Mouse (Mus musculus) cerebellum, postnatal 14 days (tissue): Measurements from ENCODE around the gene Ttc3.
A peak's percentile ranks its signal among the peaks of the same experiment; 100 is the strongest.

Source experiments
- DNase-seq, 2 experiments: peaks; one replicate each; pipeline ENCODE4 v3.0.0; 2021; ENCODE audit warnings: mixed read lengths in 2 of 2

Gene Ttc3

DNA sequence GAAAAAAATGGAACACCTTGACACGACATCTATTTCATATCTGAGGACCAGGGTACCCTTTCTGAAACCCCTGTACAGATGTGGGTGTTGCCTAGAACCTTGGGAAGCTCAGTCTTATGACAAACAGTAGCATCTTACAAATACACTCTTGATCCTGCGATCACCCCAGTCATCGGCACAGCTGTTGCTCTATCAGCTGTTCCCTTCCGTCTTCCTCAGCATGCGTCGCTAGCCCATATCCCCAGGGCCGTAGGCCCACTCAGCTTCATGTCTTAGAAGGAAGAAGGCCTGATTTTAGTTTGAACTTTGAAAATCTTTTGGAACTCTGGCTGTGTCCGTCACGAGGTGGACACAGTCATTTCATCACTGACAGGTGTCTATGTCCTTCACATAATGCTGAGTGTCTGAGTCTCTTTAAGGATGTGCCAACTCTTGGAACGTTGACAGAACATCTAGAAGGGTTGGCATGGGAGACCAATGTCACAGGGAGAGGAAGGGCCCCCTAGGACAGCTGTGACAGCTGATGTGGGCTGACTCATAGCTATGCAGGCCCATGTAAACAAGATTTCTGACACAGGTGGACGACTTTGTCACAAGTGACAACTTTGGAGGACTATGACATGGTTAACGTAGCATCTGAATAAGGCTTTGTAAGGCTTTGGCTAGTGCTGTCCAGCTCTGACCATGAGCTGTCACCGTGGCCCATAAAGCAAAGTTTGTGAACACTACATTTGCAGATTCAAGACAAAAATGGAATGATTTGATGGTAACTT, 9.7 kb upstream of the Ttc3 start:
- no peak for DNase-seq

DNA sequence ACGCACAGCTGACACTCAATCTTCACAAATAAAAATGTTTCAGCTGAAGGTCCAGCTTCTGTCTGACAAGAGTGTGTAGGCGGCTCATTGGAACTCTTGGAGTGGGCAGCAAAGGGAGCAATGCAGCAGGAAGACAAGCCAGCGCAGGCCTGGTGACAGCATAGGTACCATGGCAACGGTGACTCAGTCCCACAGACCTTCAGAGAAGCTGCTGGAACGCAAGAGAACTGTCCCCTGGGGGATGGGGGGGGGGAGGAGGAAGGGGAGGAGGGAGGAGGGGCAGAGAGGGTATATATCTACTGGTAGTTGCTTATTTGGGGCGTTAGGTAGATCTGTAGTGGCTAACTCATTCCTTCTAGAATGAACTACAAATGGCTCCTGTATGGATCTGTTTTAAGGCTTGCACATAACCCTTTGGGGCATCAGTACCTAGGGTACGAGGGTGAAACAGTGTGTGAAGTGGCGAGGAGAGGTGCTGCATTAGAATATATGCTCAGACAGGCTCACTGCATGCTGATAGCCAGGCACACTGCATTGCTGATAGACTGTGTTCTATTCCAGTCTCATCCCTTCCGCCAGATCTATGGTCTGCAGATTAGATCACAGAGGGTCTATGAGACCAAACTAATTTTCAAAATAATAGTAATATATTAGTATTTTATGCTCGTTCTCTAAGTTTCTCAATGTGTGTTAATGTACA, 8.1 kb upstream of the Ttc3 start:
- peak; percentile 63 to 66 for DNase-seq

DNA sequence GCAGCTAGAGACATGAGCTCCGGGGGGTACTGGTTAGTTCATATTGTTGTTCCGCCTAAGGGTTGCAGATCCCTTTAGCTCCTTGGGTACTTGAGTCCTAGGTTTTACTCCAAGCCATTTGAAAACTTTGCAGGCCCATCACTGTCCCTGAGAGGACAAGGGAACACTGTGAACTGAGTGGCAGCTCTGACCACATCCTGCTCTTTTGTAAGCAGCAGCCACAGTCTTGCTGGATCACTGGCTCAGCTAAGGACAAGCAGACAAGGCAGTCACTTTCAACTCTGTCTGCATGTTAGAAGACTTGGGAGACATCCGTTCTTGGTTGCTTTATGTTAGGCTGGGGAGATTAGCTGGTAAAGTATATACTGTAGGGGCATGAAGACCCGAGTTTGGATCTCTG, 6.6 kb upstream of the Ttc3 start:
- DNase-seq = no peak

DNA sequence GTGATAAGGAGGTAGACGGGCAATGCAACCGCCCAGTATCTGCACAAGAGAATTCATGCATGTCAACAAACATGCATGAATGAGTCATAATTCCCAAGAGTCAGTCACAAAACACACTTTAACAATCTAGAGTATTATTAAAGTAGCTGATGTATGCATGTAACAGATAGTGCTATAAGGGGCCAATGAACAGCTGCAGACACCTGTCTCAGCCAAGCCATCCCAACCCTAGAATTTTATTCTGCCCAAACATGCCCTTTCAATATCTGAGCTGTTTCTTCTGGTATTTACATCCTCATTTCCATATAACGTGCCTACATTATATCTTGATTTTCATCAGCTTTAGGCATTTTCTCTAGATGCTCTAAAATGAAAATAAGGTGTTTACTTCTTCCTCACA, 5.0 kb upstream of the Ttc3 start:
- no peak for DNase-seq

DNA sequence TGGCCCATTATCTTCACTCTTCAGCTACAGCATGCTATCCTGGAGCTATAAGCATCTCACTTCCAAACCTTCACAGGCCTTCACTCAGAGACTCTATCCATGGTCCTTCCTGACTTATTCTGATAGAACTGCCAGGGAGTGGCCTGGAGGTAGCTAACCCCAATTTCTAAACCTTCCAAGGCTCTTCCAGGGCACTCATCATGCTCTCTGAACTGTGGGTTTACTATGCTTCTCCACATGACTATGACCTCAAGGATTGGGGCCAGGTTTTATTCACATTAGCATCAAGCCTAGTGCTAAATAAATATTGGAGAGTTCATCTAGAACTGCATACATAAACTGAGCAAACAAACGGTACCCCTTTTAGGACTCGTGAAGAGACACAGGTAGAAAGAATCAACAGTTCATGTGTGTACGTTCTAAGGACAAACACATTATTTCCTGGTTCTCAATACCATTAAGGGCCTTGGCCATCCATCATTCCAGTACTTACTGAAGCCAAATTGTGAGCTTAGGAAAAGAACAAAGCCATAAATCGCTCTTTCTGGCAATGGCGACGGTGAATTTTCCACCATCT, 734 bp upstream of the Ttc3 start:
- DNase-seq = peak in 1 of 2 experiments; percentile 26

DNA sequence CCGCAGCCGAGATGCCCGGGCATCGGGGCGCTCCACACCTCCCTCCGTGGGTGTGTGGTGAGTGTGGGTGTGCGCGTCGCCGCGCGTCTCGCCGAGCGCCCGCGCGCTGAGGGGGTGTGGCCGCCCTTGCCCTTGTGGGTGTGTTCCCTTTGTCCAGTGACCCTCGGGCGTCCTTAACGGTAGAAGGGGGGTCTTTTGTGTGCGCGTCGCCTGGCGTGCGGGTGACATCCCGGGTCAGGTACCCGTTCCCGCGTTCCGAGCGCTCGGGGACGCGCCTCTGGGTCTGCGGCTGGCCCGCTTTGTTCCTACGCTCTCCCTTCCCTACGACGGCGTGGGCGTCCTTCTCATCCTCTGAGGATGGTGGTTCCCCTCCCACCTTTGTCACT, 490 bp downstream of the Ttc3 start:
- DNase-seq = peak in 1 of 2 experiments; percentile 84

DNA sequence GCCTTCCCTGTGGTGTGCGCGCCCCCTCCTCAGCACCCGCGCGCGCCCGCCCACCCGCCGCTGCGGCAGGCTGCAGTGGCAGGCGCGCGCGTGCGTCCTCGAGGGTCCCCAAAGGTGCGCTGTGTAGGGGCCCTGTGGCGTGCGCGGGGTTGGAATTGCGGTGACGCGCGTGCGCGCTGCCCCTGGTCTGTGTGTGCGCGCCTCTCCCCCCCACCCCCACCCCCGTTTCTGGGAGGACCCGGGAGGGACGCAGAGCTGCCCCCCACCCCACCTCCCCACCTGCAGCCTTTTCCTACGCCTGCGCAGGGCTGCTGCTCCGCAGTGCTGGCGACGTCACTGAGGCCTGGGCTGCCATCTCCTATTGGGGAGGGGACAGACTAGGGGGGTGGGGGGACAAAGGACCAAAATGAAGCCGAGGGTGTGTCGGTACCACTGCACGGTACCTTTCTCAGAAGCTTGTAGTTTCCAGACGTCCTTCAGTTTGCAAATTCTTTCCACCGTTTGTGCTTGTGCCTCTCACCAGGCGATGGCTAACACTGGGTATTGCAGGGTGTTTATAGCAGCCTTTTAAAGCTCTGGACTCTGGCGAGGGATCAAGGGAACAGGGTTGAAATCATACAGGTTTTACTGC, 998 bp downstream of the Ttc3 start, which contains the start of gene Pigp:
Gene Pigp (minus strand): TSS at position 542 of the 631 bp plus-strand sequence.
- peak; percentile 85 to 87 for DNase-seq

DNA sequence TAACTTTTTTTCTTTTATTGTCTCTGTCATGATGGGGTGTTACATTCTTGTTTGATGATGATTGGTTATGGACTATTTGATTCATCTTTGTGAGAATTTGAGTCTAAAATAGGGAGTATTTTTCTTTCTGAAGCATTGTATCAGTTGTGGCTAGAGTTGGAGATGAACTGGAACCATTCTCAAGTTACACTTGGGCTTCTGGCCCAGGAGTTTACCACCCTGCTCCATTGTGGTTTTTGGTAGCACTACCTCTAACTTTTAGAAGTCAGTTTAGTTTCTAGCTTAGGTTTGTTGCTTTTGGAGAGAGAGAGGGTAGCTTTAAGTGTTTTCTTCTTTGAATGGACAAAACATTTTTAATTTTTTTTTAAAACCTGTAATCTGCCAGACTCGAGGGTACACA, 9.0 kb downstream of the Ttc3 start:
- DNase-seq = no peak

DNA sequence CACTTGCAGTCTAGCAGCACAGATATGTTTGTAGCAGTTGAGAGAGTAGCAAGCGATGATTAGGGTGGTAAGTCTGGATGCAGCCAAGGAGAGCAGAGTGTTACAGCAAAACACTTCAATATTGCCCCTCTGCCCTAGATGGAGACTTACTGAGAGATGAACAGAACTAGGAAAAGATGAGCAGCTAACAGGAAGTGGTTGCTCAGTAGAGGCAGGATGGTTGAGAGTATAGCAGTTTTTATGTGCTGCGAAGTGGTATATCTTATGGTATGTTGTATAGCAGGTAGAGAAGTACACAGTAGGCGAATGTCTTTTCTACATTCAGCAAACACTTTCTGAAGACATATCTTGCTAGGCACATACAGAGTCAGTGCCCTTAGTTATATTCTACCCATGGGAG, 12.9 kb downstream of the Ttc3 start:
- no peak for DNase-seq

DNA sequence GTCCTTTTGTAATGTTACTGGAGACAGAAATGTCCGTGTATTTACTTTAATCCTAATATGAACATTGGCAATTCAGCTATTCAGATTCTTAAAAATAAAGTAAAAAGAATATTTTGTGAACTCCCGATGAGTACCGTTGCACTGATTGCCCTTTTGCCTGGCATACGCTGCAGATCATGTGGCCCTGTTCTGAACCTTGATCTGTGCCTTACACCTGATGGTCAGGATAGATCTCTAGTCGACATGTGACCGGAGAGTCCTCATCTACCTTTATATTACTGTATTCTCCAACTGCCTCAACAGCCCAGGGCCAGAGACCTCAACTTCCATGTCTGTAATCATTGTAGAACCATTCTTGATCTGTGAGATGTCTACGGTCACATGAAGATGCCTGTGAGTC, 17.3 kb downstream of the Ttc3 start:
- no peak for DNase-seq

DNA sequence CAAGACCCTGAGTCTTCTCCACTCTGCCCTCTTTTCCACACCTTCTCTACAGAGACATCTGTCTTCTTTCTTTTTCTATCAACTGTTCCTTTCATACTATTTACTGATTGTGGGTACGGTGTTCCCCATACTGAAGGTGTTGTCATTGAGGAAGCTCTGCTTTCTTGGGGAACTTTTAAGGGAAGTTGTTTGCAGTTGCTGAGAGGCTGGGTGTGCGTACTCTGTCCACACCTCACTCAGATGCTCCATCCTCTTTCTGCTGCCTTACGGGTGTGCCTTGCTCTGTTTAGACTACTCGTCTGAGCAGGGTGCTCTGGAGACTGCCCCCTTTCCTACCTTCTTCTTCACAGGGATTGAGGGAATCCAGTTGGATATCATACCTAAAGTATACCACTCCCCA, 21.9 kb downstream of the Ttc3 start:
- no peak for DNase-seq

DNA sequence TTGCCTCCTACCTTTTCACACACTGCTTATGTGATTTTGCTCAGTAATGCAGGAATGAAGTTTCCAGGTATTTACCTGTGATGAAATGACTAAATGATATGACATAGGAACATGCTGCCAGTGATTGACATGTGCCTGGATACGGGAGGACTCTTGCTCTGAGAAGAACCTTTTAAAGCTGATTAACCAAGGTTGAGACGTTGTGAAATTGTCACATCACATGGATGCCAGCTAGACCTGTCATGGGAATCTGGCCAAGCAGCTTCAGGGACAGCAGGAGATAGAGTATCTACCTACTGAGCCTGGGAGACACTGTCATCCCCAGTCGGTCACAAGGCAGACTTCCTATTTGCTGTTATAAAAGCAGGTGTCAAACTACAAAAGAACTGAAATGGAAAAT, 24.6 kb downstream of the Ttc3 start:
- peak in 1 of 2 experiments; percentile 29 for DNase-seq

DNA sequence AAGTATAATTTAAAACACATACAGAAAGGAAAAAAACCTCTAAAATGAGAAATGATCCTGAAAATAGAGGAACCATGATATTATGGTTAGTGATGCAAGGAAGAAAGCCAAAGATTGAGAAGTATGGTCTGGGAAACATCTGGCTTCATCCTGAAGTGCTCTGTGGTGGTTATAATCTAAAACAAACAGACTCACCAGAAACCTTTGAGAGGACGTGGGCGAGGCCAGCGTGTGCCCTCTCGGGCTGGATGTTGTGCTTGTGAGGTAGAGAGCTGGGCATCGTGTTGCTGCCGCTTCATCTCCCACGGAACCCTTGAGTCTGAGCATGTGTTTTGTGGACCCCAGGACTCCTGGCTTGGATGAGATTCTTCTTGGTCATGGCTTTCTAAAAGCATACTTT, 26.2 kb downstream of the Ttc3 start:
- DNase-seq = no peak

DNA sequence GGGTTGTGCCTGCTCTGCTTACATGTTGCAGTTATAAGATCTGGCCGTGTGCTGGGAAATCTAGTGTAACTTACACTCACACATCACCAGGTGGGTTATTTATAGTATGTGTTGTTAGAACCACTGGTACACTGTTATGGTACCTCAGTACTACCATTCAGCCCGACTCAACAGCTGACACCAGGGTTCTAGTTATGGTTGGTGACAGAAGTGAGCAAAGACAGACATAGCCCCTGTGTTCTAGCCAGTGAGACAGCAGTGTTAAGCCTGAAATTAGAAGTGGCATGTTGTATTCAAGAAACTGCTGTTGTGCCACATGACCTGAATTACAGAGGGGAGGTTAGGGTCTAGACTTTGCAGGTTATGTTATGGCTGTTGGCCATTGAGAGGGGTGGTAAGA, 28.7 kb downstream of the Ttc3 start:
- no peak for DNase-seq

DNA sequence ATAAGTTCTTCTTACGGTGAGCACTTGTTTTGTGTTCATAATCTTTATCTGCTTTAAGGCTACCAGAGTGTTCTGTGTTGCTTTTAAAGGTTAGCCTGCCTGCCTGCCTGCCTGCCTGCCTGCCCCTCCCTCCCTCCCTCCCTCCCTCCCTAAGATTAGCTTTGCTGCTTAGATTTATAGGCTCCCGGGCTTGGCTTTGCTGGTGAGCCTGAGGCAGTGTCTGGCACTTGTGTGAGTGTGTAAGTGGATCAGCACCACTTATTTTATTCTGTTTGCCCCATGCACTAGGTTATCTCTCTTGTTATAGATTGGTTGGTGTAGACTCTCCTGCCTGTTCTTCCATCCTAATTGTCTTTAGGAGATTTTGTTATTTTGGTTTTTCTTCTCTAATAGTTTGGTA, 31.2 kb downstream of the Ttc3 start:
- no peak for DNase-seq

DNA sequence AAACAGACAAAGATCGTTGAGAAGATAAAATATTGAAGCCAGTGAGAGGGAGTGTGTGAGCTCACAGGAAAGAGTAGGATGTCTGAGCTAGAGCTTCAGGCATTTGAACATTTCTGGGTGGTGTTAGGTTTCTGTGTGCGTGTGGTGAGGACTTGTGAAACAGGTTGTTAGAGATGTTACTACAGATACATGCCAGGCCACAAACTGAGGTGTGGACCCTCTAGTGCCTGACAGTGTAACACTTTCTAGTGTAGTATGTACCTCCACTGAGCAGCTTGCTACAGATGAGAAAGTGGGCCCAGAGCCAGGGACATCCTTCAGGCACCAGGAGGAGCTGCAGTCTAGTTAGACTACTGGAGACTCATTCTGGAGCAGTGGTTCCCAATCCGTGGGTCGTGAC, 31.8 kb downstream of the Ttc3 start:
- peak; percentile 50 to 63 for DNase-seq

DNA sequence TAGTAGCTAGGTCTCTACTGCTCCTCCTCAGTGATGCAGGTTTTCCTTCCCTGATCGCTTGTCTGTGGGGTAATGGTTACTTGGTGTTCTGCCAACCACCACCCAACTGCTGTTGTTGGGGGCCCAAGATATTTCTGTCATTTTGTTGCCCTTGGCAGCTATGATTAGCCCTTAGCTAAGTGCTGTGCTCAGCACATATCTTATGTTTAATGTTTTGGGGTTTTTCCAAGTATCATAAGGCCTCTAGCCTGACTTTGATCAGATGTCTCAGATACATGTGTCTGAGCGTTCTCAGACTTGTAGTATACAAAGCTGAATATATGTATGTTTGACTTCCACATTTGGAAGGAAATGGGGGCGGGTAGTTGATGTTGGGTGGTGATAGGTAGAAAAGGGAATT, 40.9 kb downstream of the Ttc3 start:
- no peak for DNase-seq

DNA sequence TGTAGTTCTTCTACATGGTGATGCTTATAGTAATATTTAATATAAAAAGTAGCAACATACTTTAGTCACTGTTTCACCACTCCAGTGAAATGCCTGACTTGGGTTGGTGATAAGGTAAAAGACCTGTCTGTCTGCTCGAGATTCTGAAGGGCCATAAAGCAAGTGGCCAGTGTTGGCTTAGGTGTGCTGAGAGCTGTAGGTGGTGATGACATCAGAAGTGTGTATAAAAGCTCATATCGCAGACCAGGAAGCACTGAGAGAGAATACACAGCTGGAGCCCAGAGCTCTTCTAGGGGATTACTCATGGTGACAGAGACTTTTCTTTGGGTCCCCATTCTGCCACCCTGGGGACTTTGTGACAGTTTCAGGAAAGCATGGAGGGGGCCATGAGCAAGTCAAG, 41.8 kb downstream of the Ttc3 start:
- no peak for DNase-seq

DNA sequence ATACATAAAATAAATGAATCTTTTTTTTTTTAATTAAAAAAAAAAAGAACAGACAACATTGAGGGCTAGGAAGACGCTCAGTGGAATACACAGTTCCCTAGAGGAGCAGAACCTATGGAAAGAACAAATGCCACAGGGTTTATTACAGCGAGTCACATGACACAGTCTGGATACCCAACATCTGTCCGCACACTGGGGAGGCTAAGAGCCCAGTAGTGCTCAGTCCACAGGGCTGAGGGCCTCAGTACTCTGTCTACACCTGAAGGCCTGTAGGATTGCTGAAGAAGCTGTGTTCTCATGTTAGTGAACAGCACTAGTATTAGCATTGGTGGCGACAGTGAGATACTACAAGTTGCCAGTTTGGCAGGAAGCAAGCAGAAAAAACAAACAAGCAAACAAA, 42.3 kb downstream of the Ttc3 start:
- DNase-seq = no peak

DNA sequence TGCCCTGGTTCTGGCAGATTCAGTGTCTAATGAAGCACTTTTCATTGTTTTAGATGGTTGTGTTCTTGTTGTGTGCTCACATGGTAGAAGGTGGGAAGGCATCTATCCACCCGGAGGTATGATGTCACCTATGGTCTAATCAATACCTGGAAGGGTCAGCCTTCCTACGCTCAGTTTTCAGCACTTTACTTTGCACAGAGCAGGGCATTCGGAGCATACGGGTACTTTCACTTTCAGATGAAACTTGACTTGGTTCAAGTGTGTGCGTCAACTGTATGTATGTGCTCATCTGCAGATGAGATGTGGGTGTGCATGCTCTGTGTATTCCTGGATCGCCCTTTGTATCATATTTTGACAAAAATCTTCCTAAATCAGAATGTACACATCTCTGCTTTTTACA, 43.7 kb downstream of the Ttc3 start:
- no peak for DNase-seq

DNA sequence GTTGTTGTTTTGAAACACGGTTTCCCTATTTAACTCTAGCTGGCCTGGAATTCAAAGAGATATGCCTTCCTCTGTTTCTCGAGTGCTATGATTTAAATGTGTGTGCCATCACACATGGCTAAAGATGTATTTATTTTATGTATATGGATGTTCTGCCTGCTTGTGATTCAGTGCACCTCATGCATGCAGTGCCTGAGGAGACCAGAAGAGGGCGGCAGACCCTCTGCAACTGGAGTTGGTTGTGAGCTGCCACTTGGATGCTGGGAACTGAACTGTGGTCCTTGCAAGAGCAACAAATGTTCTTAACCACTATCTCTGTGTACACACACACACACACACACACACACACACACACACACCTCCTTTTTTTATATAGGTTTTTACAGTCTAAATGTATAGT, 50.1 kb downstream of the Ttc3 start:
- DNase-seq = peak in 1 of 2 experiments; percentile 25

DNA sequence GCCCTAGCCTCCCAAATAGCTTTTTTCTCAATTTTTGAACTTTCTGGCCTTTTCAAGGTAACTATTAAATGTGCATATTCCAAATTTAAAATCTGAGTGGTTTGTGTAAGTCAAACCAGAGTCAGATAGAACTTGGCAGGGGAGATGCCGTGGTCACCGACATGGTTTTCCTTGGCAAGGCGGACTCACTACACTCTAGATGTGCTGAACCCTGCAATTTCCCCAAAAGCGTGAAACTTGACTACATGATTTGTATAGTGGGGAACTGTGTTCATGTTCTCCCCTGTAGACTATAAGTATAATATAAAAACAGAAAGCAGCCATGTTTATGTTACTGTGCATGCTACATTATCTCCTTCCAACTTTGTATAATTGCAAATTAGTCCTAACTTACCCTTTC, 58.5 kb downstream of the Ttc3 start:
- no peak for DNase-seq

DNA sequence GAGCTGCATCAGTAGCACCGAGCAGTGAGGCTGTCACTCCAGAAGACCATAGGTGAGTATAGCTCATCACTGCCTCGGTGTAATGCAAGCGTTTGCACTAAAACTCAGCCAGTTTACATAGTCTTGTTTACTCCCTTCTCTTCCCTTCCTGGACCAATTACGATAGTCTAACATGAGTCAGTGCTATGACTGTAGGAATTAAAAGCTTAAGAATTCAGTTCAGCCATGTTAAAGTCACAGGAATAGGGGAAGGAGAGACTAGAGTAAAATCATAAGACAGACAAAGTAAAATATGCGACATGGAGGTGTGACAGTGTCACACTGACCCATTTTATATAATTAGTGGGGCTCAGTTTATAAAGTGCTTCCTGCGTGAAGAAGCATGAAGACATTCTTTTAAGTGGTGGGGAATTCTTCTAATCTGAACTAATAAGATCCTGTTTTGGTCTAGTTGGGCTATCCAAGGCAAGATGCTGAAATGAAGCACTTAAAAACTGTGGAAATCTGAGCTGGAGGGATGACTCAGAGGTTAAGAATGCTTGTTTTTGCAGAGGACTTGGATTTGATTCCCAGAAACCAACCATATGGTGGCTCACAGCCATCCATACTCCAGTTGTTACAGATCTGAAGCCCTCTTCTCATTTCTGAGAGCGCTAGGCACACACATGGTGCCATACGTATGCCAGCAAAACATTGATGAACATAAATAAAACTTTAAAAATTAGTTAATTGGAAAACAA, 65.2 kb downstream of the Ttc3 start:
- no peak for DNase-seq
